Mouse (Mus musculus) right cerebral cortex, adult 2 months (tissue): ENCODE measurements around the gene Sars.

ENCODE experiments used
- DNase-seq, 2 experiments: peaks; one replicate each; pipeline ENCODE4 v3.0.0; 2021 to 2022; ENCODE audit warnings: low spot score in 2 of 2

Gene Sars

GRCm38 (mm10) chr3:108392299-108392698, 52.7 kb downstream of the Sars start:
- no peak for DNase-seq

- DNase-seq = peak; percentile 98 to 99
Measured at GRCm38 (mm10) chr3:108389111-108389545, 55.9 kb downstream of the Sars start.

- DNase-seq = peak; percentile 82
Measured at GRCm38 (mm10) chr3:108386186-108386585, 58.8 kb downstream of the Sars start.

GRCm38 (mm10) chr3:108384425-108384824, 60.6 kb downstream of the Sars start:
- no peak for DNase-seq

GRCm38 (mm10) chr3:108383485-108384354, 61.3 kb downstream of the Sars start, which contains the start of gene Psrc1:
Gene Psrc1 (plus strand): TSS chr3:108383839.
- DNase-seq = peak; percentile 87 to 90

- DNase-seq = no peak
Measured at GRCm38 (mm10) chr3:108381945-108382875, 62.8 kb downstream of the Sars start.

- no peak for DNase-seq
Measured at GRCm38 (mm10) chr3:108380695-108381094, 64.3 kb downstream of the Sars start.

GRCm38 (mm10) chr3:108378875-108379663, 65.9 kb downstream of the Sars start:
- DNase-seq = peak in 1 of 2 experiments; percentile 35
